Mouse (Mus musculus): ENCODE data around the gene Lum. TPM values are rescaled to one million over a fixed set of nuclear protein-coding genes. Genes with fewer than 3 reads are reported as not detected.

Lum gene
- total RNA-seq, 2 experiments from 2014 or later, result 2.0 to 2.1 TPM

Other genes with a start within 250 kb of the Lum start
- gene Dcn, start 85.5 kb upstream of the Lum start, total RNA-seq (2021), result 10 to 100 TPM; 13.0 to 22.0 TPM
- not detected for gene Kera, start 41.8 kb downstream of the Lum start, total RNA-seq (2021)
- gene Epyc, start 78.9 kb downstream of the Lum start, total RNA-seq (2021), result under 1 TPM in 1 of 2 experiments, not detected in 1; 0.21 TPM
- gene Ccer1, start 127.9 kb downstream of the Lum start, total RNA-seq (2021), result not detected
- gene C030005K15Rik, start 161.6 kb downstream of the Lum start, total RNA-seq (2021), result under 1 TPM in 1 of 2 experiments, not detected in 1; 0.37 TPM

Measured in left cerebral cortex, adult 18-20 months (tissue).